Mouse (Mus musculus) erythroid progenitor cell, adult 5-6 weeks (primary cell): ENCODE results near the gene Ankrd44. TPM values are rescaled to one million over a fixed set of nuclear protein-coding genes. Genes with fewer than 3 reads are reported as not detected.
"Not testable (repeated sequence)": the region's sequence is repeated elsewhere in the genome, so short reads cannot be mapped to it uniquely, and the experiment has no call there.

Experiments
- ATAC-seq: replicated peaks from 2 replicates; pipeline ENCODE4 v1.8.0; 2016; ENCODE audit warnings: moderate number of reproducible peaks, mild to moderate bottlenecking, moderate TSS enrichment, inconsistent platforms; ENCODE audit not compliant: poor library complexity, low FRiP score, severe bottlenecking
- total RNA-seq, 2 experiments: library from RNA; stranded (forward) in 1 of 2; stranded (reverse) in 1 of 2; fragments of 150-400 nt in 1 of 2; fragments of 186-747, 209-891 nt in 1 of 2; gene quantifications; 2 replicates each; pipeline versions ENCODE4 v1.2.3 to v1.2.4; 2015 to 2017; ENCODE audit warnings: low replicate concordance in 2 of 2

The Ankrd44 gene
- total RNA-seq (2015; ENCODE audit: low replicate concordance) (40.4 and 47.4 TPM in 2 replicates), total RNA-seq (2017; ENCODE audit: low replicate concordance) (13.4 and 18.6 TPM in 2 replicates)

GRCm38 (mm10) chr1:54925971-54926771 lies at the start of gene Ankrd44:
Ankrd44 (minus strand) TSS chr1:54926387.
- no peak; the same call in 1 of the 2 replicates for ATAC-seq

DNA sequence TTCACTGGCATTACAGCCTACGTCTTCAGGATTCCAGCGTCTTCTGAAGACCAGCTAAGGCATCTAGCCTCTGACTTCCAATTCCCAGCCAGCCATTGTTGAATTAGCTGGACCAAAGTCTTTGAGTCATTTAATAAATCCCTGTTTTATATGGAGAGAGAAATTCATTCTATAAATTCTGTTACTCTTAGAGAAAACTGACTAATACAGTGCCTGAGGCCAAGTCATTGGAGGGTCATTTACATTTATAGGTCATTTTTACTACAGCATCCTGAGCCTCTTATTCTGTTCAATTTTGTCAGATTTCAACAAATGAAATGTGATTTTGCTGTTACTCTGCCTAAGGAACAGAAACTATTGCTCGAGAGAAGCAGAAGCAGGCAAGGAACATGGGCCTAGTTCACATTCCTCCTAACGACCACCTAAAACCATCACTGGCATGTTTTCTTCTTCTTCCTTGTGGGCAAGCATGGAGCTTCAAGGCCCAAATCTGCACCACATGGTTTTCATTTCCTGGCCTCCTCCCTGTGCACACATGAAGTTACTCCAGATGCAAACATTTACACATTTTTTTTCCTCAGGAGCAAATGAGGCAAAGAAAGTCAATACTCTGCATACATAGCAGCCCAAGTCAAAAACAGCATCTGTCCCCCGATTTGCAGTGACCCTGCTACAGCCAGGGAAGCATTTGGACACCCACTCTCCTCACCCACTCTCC lies 45.7 kb upstream of the Ankrd44 start:
- ATAC-seq, result no peak

- ATAC-seq, result no peak
Measured at GRCm38 (mm10) chr1:54966858-54967257, 40.7 kb upstream of the Ankrd44 start.

- ATAC-seq, result no peak
Measured at GRCm38 (mm10) chr1:54965159-54965995, 39.2 kb upstream of the Ankrd44 start.

- ATAC-seq, result no peak
Measured at GRCm38 (mm10) chr1:54961724-54962123, 35.5 kb upstream of the Ankrd44 start.

DNA sequence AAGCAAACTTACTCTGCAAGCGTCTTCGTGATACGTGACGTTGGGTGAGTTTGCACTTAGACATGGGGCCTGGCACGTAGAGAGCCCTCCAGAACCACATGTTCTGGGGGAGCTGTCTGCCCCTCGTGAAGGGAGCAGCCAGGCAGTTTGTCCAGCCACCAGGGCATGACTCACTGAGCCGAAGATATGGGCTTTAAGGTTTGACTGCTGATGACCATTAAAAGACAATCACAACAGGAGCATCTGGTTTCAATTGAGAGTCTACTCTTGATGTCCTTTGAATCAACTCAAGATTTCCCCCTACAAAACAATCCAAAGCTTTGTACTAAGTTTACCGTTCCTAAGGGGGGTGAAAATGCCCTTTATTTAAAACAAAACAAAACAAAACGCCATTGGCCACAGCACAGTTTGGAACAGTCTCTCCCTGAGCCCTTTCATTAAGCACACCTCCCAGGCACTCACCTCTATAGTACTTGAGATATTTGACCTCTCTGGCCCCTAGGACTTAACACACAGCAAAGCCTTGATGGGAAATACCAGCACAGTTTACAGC lies 34.5 kb upstream of the Ankrd44 start:
- ATAC-seq, result no peak

DNA sequence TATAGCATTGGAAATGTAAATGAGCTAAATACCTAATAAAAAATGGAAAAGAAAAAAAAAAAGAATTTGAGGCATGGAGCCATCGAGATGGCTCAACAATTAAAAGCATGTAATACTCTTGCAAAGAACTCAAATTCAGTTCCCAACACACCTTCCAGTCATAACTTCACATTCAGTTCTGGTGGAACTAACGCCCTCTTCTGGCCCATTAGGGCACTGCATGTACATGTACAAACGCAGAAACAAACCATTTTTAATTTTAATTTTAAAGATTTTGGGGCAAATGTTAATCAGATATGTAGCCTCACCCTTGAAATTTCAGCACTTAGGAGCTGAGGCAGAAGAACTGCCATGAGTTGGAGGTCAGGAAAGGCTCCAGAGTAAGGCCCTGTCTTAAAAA lies 32.3 kb upstream of the Ankrd44 start:
- ATAC-seq, result no peak

GRCm38 (mm10) chr1:54956995-54957394 lies 30.8 kb upstream of the Ankrd44 start:
- ATAC-seq, result not testable (repeated sequence)

- no peak for ATAC-seq
Measured at GRCm38 (mm10) chr1:54954856-54955255, 28.7 kb upstream of the Ankrd44 start.

DNA sequence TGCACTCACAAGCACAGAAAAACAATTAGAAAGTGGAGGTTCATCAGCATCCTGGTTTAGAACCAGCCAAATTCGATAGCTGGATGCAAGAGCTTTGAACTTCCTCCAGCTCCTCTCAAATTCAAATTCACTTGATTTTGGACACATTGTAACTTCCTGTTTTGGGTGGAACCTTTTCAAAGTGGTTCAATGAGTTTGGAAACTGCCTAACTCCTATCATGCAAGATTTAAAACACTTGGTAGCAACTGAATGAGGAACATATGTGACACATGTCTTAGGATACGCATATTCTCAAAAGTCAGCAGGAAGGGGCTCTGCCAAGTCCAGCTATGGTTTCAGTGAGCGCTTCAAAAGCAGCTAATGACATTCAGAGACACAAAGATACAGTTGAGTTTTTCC lies 18.5 kb upstream of the Ankrd44 start:
- no peak for ATAC-seq

- no peak for ATAC-seq
Measured at GRCm38 (mm10) chr1:54935466-54935865, 9.3 kb upstream of the Ankrd44 start.

- ATAC-seq, result no peak
Measured at GRCm38 (mm10) chr1:54934911-54935310, 8.7 kb upstream of the Ankrd44 start.

- no peak for ATAC-seq
Measured at GRCm38 (mm10) chr1:54933646-54934045, 7.5 kb upstream of the Ankrd44 start.

- ATAC-seq, result no peak
Measured at GRCm38 (mm10) chr1:54932456-54933115, 6.4 kb upstream of the Ankrd44 start.

GRCm38 (mm10) chr1:54931231-54931630 lies 5.0 kb upstream of the Ankrd44 start:
- no peak for ATAC-seq

GRCm38 (mm10) chr1:54930670-54931200 lies 4.5 kb upstream of the Ankrd44 start:
- no peak for ATAC-seq

GRCm38 (mm10) chr1:54925451-54925934 lies 694 bp downstream of the Ankrd44 start:
- ATAC-seq, result no peak

DNA sequence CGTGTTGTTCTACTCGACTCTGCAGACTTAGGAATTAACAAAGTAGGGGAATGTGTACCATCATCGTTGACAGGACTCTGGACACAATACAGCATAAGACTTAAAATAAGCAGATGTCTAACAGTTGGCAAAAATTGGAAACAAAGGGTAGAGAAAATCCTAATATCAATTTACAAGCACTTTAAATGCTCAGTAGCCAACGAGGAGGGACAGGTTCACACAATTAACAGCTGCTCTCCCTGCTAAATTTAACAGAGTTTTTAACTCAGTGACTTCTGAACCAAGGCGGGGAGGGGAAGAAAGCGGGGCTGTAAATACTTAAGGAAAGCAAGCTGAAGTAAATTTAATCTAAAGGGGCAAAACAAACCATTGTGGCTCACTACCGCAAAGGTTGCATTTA lies 1.4 kb downstream of the Ankrd44 start:
- ATAC-seq, result no peak

- ATAC-seq, result no peak
Measured at GRCm38 (mm10) chr1:54924309-54924685, 1.9 kb downstream of the Ankrd44 start.
